19 mouse cellular contexts compared by ENCODE assay signal in genomic region chr2:165485826-165486225, GRCm38 (mm10). TPM values are rescaled to one million over a fixed set of nuclear protein-coding genes. Genes with fewer than 3 reads are reported as not detected.
DNase-seq lines count a peak whose midpoint lies in the region; ATAC-seq and TF ChIP-seq lines count a peak whose summit lies in the region.
"Had no signal": no experiment of that assay in that cellular context is flagged by ENCODE, and none has a peak within 500 bp of the region (broad histone marks: within the 10 kb centered on the region; RNA-seq: fewer than 3 reads in every experiment).

No protein-coding gene starts in this region.

- ATAC-seq in embryonic facial prominence, embryonic 13.5 days (ENCODE audit: insufficient number of reproducible peaks, insufficient read depth, low FRiP score, low TSS enrichment, low read depth): no peak
- 0 out of 2 replicates have a peak, but pooled peaks have one; percentile 11 for ATAC-seq in forebrain, embryonic 16.5 days
- ATAC-seq in forebrain, postnatal 0 days: no peak
- ATAC-seq in embryonic facial prominence, embryonic 14.5 days (ENCODE audit: low read depth): no peak
- ATAC-seq: CD4-positive, CD25-positive, alpha-beta regulatory T cell, adult 4 months; intestine, embryonic 15.5 days had no signal

- no peak overlapping the region for H3K4me3 ChIP-seq in embryonic facial prominence, embryonic 13.5 days
- no peak overlapping the region for H3K4me3 ChIP-seq in embryonic facial prominence, embryonic 10.5 days
- H3K4me3 ChIP-seq in forebrain, embryonic 16.5 days (replicated peaks; ENCODE audit: low read length): no peak overlapping the region
- no peak overlapping the region for H3K4me3 ChIP-seq in forebrain, postnatal 0 days (ENCODE audit: low read depth, low read length)
- no peak overlapping the region for H3K4me3 ChIP-seq in embryonic facial prominence, embryonic 14.5 days (ENCODE audit: low read depth, low read length)
- H3K4me3 ChIP-seq: heart, embryonic 10.5 days; intestine, embryonic 15.5 days had no signal

- no peak overlapping the region for H3K27ac ChIP-seq in embryonic facial prominence, embryonic 13.5 days
- H3K27ac ChIP-seq in embryonic facial prominence, embryonic 10.5 days (replicated peaks): no peak overlapping the region
- no peak overlapping the region for H3K27ac ChIP-seq in forebrain, embryonic 16.5 days (ENCODE audit: low read length)
- no peak overlapping the region for H3K27ac ChIP-seq in forebrain, postnatal 0 days (ENCODE audit: low read depth, low read length)
- H3K27ac ChIP-seq in embryonic facial prominence, embryonic 14.5 days (replicated peaks; ENCODE audit: low read depth, low read length): no peak overlapping the region
- H3K27ac ChIP-seq: heart, embryonic 10.5 days; hindbrain, embryonic 14.5 days; intestine, embryonic 15.5 days had no signal

- H3K27me3 ChIP-seq in embryonic facial prominence, embryonic 13.5 days: no peaks in the 10 kb centered on the region
- no peaks in the 10 kb centered on the region for H3K27me3 ChIP-seq in embryonic facial prominence, embryonic 10.5 days (replicated peaks; ENCODE audit: low read depth, poor library complexity, severe bottlenecking)
- 0 out of 2 replicates have a peak, but pooled peaks cover 3% of the 10 kb centered on the region for H3K27me3 ChIP-seq in forebrain, embryonic 16.5 days (replicated peaks; ENCODE audit: control insufficient read depth, insufficient read depth, low read length)
- no peaks in the 10 kb centered on the region for H3K27me3 ChIP-seq in forebrain, postnatal 0 days (ENCODE audit: insufficient read depth, low read length)
- H3K27me3 ChIP-seq in embryonic facial prominence, embryonic 14.5 days (replicated peaks; ENCODE audit: control insufficient read depth, insufficient read depth, low read length): no peaks in the 10 kb centered on the region
- H3K27me3 ChIP-seq: intestine, embryonic 15.5 days had no signal

- no peaks in the 10 kb centered on the region for H3K9me3 ChIP-seq in embryonic facial prominence, embryonic 13.5 days
- H3K9me3 ChIP-seq in embryonic facial prominence, embryonic 10.5 days: no peaks in the 10 kb centered on the region
- no peaks in the 10 kb centered on the region for H3K9me3 ChIP-seq in forebrain, embryonic 16.5 days (ENCODE audit: control insufficient read depth, low read length)
- H3K9me3 ChIP-seq in forebrain, postnatal 0 days (ENCODE audit: low read length): no peaks in the 10 kb centered on the region
- no peaks in the 10 kb centered on the region for H3K9me3 ChIP-seq in embryonic facial prominence, embryonic 14.5 days (ENCODE audit: control insufficient read depth, low read length)
- H3K9me3 ChIP-seq: G1E; heart, embryonic 10.5 days; intestine, embryonic 15.5 days had no signal

- H3K4me1 ChIP-seq in embryonic facial prominence, embryonic 13.5 days: peaks cover 20% of the 10 kb centered on the region
- H3K4me1 ChIP-seq in embryonic facial prominence, embryonic 10.5 days: peaks cover 34% of the 10 kb centered on the region
- peaks cover 11% of the 10 kb centered on the region for H3K4me1 ChIP-seq in forebrain, embryonic 16.5 days (replicated peaks; ENCODE audit: control insufficient read depth, insufficient read depth, low read length)
- no peaks in the 10 kb centered on the region for H3K4me1 ChIP-seq in forebrain, postnatal 0 days (ENCODE audit: insufficient read depth)
- H3K4me1 ChIP-seq in embryonic facial prominence, embryonic 14.5 days (ENCODE audit: control insufficient read depth, insufficient read depth, low read length): no peaks in the 10 kb centered on the region

- peak overlapping the region; percentile 27; the same call in 1 of the 2 replicates for H3K9ac ChIP-seq in embryonic facial prominence, embryonic 13.5 days
- no peak overlapping the region for H3K9ac ChIP-seq in forebrain, embryonic 16.5 days (replicated peaks; ENCODE audit: low read depth, low read length)
- H3K9ac ChIP-seq in forebrain, postnatal 0 days: no peak overlapping the region
- no peak overlapping the region for H3K9ac ChIP-seq in embryonic facial prominence, embryonic 14.5 days (ENCODE audit: low read depth, low read length)
- H3K9ac ChIP-seq: hindbrain, embryonic 14.5 days; intestine, embryonic 15.5 days had no signal

- H3K4me2 ChIP-seq in embryonic facial prominence, embryonic 13.5 days: no peak overlapping the region
- no peak overlapping the region for H3K4me2 ChIP-seq in forebrain, embryonic 16.5 days (ENCODE audit: low read length)
- H3K4me2 ChIP-seq in forebrain, postnatal 0 days (ENCODE audit: low read depth): no peak overlapping the region
- no peak overlapping the region for H3K4me2 ChIP-seq in embryonic facial prominence, embryonic 14.5 days (ENCODE audit: low read depth, low read length)
- H3K4me2 ChIP-seq: hindbrain, embryonic 14.5 days; intestine, embryonic 15.5 days had no signal

- no peak for TF ChIP-seq CTCF in forebrain, postnatal 0 days (IDR thresholded peaks at IDR 0.05; ENCODE audit: low read depth)

- H3K36me3 ChIP-seq in embryonic facial prominence, embryonic 13.5 days: peaks cover 26% of the 10 kb centered on the region
- H3K36me3 ChIP-seq in embryonic facial prominence, embryonic 10.5 days (replicated peaks): peaks cover 29% of the 10 kb centered on the region
- H3K36me3 ChIP-seq in forebrain, embryonic 16.5 days (ENCODE audit: control insufficient read depth, insufficient read depth): peaks cover 10% of the 10 kb centered on the region; the same call in 1 of the 2 replicates
- peaks cover 18% of the 10 kb centered on the region for H3K36me3 ChIP-seq in forebrain, postnatal 0 days (ENCODE audit: insufficient read depth)
- peaks cover 28% of the 10 kb centered on the region for H3K36me3 ChIP-seq in embryonic facial prominence, embryonic 14.5 days (ENCODE audit: control insufficient read depth, insufficient read depth, low read length)

- DNase-seq in embryonic facial prominence, embryonic 10.5 days (ENCODE audit: low spot score): no peak
- no peak for DNase-seq in forebrain, postnatal 0 days
- peak; percentile 40 for DNase-seq in layer of hippocampus, adult 9-11 months
- DNase-seq in layer of hippocampus, postnatal 25 days (ENCODE audit: extremely low spot score in 1 of 2, low spot score in 1 of 2): no peak
- peak; percentile 4 for DNase-seq in embryonic facial prominence, embryonic 14.5 days (ENCODE audit: low spot score)
- DNase-seq: adrenal gland, postnatal 10 days; B cell, adult 2 months; cerebellum, postnatal 36 days; gastrocnemius, postnatal 36 days; heart, adult 11 months; heart, postnatal 10 days; heart, postnatal 4 days had no signal

- WGBS in embryonic facial prominence, embryonic 13.5 days: 55% methylated on average over 3 of the region's 3 CpGs
- WGBS in embryonic facial prominence, embryonic 10.5 days: 77% methylated on average over 3 of the region's 3 CpGs
- 40% methylated on average over 3 of the region's 3 CpGs for WGBS in forebrain, embryonic 16.5 days
- 40% methylated on average over 3 of the region's 3 CpGs for WGBS in forebrain, postnatal 0 days
- 65% methylated on average over 3 of the region's 3 CpGs for WGBS in embryonic facial prominence, embryonic 14.5 days

RNA-seq across cellular contexts. Expression of gene Trp53rka, which starts 7.3 kb away (rescaled TPM):
- polyA plus RNA-seq in embryonic facial prominence, embryonic 13.5 days (2015; fragmentation: Nextera tagmentation; extraction: Ambion mirVana): 49.6 and 51.7 TPM in 2 replicates
- 57.1 and 59.5 TPM in 2 replicates for polyA plus RNA-seq in embryonic facial prominence, embryonic 10.5 days (2016; fragmentation: Nextera tagmentation; extraction: Ambion mirVana)
- 44.7 and 44.8 TPM in 2 replicates for polyA plus RNA-seq in forebrain, embryonic 16.5 days (2015; fragmentation: Nextera tagmentation; extraction: Ambion mirVana)
- 44.0 and 54.6 TPM in 2 replicates for total RNA-seq in forebrain, postnatal 0 days (2014; rRNA removed)
- 31.8 and 36.8 TPM in 2 replicates for polyA plus RNA-seq in forebrain, postnatal 0 days (2015; fragmentation: Nextera tagmentation; extraction: Ambion mirVana)
- total RNA-seq in layer of hippocampus, postnatal 25 days (2021): 10 to 100 TPM; 18.3 to 19.6 TPM
- 32.8 and 35.4 TPM in 2 replicates for polyA plus RNA-seq in embryonic facial prominence, embryonic 14.5 days (2014; fragmentation: Nextera tagmentation; extraction: Ambion mirVana)

RNA-seq across cellular contexts. Expression of gene Slc13a3, which starts 12.8 kb away (rescaled TPM):
- polyA plus RNA-seq in embryonic facial prominence, embryonic 13.5 days (2015; fragmentation: Nextera tagmentation; extraction: Ambion mirVana): 0.40 and 0.42 TPM in 2 replicates
- polyA plus RNA-seq in embryonic facial prominence, embryonic 10.5 days (2016; fragmentation: Nextera tagmentation; extraction: Ambion mirVana): 0.40 and 0.44 TPM in 2 replicates
- polyA plus RNA-seq in forebrain, embryonic 16.5 days (2015; fragmentation: Nextera tagmentation; extraction: Ambion mirVana): 6.5 and 9.7 TPM in 2 replicates
- 12.7 and 24.3 TPM in 2 replicates for total RNA-seq in forebrain, postnatal 0 days (2014; rRNA removed)
- 14.4 and 18.0 TPM in 2 replicates for polyA plus RNA-seq in forebrain, postnatal 0 days (2015; fragmentation: Nextera tagmentation; extraction: Ambion mirVana)
- total RNA-seq in layer of hippocampus, postnatal 25 days (2021): 1 to 10 TPM; 8.8 to 9.9 TPM
- polyA plus RNA-seq in embryonic facial prominence, embryonic 14.5 days (2014; fragmentation: Nextera tagmentation; extraction: Ambion mirVana): 1.6 and 1.9 TPM in 2 replicates
- polyA plus RNA-seq: G1E had no signal

RNA-seq across cellular contexts. Expression of gene Slc2a10, which starts 17.8 kb away (rescaled TPM):
- 12.9 and 14.7 TPM in 2 replicates for polyA plus RNA-seq in embryonic facial prominence, embryonic 13.5 days (2015; fragmentation: Nextera tagmentation; extraction: Ambion mirVana)
- 3.9 and 5.5 TPM in 2 replicates for polyA plus RNA-seq in embryonic facial prominence, embryonic 10.5 days (2016; fragmentation: Nextera tagmentation; extraction: Ambion mirVana)
- 2.5 and 2.8 TPM in 2 replicates for polyA plus RNA-seq in forebrain, embryonic 16.5 days (2015; fragmentation: Nextera tagmentation; extraction: Ambion mirVana)
- total RNA-seq in forebrain, postnatal 0 days (2014; rRNA removed): 0.62 and 2.1 TPM in 2 replicates
- 0.84 and 2.1 TPM in 2 replicates for polyA plus RNA-seq in forebrain, postnatal 0 days (2015; fragmentation: Nextera tagmentation; extraction: Ambion mirVana)
- total RNA-seq in layer of hippocampus, postnatal 25 days (2021): 1 to 10 TPM; 1.2 to 1.4 TPM
- polyA plus RNA-seq in embryonic facial prominence, embryonic 14.5 days (2014; fragmentation: Nextera tagmentation; extraction: Ambion mirVana): 10.4 and 11.7 TPM in 2 replicates
- polyA plus RNA-seq: CD4-positive, CD25-positive, alpha-beta regulatory T cell, adult 4 months; G1E had no signal

Comparison
In these comparisons a context has a peak if more than half of its experiments do, and no peak if none do; other contexts are left out.
1. DNase-seq: peak in layer of hippocampus, adult 9-11 months (single experiment) and embryonic facial prominence, embryonic 14.5 days (single experiment); none in embryonic facial prominence, embryonic 10.5 days (single experiment), forebrain, postnatal 0 days (single experiment) and layer of hippocampus, postnatal 25 days (0 of 2).